Mouse (Mus musculus) heart, adult 2 months (tissue): Measurements from ENCODE around the gene Dlx6.

Source experiments
- CTCF ChIP-seq: fragments of 200-600 bp; IDR thresholded peaks from 2 replicates; pipeline ENCODE4 v1.8.1; 2022; ENCODE audit warnings: antibody characterized with exemption, mild to moderate bottlenecking, moderate library complexity
- EP300 ChIP-seq: fragments of 200-500 bp; IDR thresholded peaks from 2 replicates; pipeline ENCODE4 v1.6.1; 2011; ENCODE audit warnings: low read depth, low read length, control low read depth; ENCODE audit not compliant: insufficient read depth
- POLR2A ChIP-seq: fragments of 200-500 bp; IDR thresholded peaks from 2 replicates; pipeline ENCODE4 v1.6.1; 2011; ENCODE audit warnings: mild to moderate bottlenecking, low read depth, low read length, control low read depth; ENCODE audit not compliant: insufficient read depth

- TF ChIP-seq CTCF (no peak), POLR2A (no peak), EP300 (no peak)
Measured at GRCm38 (mm10) chr6:6854902-6855745, 8.0 kb upstream of the Dlx6 start.
